Mouse (Mus musculus) thymus, postnatal 25 days (tissue): ENCODE measurements around the gene Trmt1.
"Not testable (repeated sequence)": the region's sequence is repeated elsewhere in the genome, so short reads cannot be mapped to it uniquely, and the experiment has no call there.

Experiments used
- DNase-seq: peaks from one replicate; pipeline ENCODE4 v3.0.0; 2022

Gene Trmt1

DNA sequence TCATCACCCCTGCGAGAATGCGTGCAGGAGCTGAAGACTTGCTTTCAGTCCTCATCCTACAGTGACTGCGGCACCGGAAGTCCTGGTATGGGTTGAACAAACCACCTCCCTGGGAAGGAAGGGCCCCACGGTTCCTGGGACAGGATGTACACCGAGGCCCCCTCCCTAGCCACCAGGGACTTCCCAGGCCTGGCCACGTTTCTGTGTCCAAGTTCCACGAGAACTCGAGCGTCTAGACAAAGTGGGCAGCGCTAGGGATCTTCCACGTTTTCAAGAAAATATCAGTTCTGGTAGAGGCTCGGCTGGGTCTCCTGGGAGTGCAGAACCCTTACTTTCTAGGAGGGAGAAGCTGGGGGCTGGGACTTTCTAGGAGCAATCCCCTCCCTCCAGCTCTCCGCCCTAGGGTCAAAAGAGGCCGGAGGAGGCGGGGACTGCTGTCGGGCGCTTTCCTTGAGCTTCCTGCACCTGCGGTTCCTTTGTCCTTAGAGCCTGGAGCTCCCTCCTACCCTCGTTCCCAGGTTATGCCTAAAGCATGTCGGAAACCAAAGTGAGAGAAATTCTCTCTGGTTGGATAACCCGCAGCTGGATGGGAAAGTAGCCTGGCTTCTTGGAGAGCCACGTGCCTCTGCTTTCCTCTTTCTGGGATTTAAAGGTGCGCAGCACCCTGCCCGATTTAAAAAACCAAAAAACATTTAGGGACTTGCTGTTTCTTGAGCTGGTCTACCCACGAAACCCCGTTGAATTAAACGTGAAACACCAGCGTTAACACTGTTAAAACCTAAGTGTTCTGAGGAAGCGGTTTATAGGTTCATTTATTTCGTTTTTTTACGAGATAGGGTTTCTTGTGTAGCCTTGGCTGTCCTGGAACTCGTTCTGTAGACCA is 25.9 kb upstream of the Trmt1 start:
- DNase-seq, result peak; percentile 83

DNA sequence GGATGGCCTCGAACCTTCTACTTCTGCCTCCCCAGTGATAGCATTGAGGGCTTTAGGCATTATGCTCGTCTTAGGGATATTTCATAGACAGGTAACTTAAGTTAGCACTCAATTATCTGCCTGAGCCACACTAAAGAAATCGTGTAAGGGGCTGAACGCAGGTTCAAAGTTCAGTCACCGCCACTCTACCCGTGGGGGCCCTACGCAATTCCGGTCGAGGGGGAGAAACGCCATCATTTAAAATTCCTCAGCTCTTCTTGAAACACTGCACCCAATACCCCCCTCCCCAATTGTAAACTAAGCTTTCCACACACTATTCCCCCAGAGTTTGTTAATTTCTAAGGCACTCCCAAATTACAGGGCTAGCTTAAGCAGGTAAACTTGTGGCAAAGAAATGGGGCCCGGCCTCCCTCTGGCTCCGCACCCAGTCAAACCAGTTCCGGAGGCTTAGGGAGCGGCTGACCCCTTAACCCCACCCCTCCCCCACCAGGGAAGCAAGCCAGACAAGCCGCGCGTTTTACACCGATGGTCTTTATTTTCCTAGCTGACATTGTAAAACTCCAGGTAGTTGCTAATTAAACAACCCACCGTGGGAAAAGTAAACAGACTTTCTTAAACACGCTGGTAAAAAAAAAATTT is 25.2 kb upstream of the Trmt1 start:
- peak; percentile 50 for DNase-seq

DNA sequence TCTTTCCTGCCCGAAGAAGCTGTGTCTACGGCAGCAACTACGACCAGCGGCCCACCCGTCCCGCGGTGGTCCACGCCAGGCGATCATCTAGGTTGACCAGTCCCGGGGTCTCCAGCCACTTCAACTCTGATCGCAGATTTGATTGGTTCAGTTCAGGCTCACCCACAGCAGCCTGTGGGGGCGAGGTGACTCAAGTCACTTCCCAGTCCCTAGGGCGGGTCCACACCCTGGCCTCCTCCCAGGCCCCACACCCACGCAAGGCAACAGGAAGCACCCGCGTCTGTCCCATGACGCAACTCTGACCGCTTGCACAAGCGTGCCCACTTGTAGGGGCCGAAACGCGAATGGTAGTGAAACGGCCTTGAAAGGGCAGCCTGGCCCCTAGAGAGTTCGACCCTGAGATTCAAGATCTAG is 24.6 kb upstream of the Trmt1 start:
- peak; percentile 74 for DNase-seq

DNA sequence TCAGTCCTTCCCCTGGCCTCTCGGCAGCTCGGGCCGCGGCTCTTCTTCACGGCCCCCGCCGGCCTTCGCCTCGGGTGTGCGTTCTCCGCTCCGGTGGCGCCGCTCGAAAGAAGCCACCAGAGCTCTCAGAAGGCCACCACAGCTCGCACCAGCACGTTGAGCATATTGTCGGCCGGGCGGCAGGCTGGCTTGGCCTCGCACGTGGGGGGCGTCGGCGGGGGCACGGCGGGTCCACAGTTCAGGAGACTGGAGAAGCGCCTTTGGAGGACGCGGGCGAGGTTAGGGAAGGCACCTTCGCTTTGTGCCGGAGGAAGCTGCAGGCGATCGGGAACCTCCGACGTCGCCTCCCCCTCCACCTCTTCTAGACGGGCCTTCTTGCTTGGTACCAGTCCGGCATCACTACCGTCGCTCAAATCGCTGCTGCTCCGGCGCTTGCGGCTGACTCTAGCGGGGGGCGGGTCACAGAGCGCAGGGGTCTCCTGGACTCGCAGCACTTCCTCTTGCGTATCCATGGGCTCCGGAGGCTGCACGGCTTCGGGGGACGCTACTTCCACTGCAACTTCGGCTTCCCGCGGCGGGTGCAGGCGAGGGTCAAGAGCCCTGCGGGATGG is 24.0 kb upstream of the Trmt1 start:
- peak; percentile 71 for DNase-seq

DNA sequence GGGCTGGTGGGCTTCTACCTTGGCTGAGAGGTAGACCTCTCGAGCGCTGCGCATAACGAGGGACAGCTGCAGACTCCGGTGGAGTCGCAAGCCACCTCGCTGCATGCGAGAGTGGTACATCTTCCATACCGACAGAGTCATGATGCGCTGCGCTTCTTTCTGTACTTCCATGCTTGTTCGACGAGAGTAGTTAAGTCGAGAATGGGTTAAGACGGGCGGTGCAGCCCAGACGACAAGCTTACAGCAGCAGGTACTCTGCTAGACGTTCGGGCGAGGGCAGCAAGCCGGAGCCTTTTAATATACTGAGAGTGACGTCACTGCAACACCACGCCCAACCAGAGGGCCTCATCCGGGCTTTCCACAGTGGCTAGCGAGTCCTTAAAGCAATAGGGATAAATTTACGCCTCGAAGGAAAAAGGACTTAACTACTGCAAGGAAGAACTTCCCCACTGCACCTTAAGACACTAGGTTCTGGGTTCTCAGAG is 23.5 kb upstream of the Trmt1 start, which contains the start of gene Ier2:
Gene Ier2, minus strand, starts transcription at position 272 of the 485 bp plus-strand sequence.
- DNase-seq, result peak; percentile 93

DNA sequence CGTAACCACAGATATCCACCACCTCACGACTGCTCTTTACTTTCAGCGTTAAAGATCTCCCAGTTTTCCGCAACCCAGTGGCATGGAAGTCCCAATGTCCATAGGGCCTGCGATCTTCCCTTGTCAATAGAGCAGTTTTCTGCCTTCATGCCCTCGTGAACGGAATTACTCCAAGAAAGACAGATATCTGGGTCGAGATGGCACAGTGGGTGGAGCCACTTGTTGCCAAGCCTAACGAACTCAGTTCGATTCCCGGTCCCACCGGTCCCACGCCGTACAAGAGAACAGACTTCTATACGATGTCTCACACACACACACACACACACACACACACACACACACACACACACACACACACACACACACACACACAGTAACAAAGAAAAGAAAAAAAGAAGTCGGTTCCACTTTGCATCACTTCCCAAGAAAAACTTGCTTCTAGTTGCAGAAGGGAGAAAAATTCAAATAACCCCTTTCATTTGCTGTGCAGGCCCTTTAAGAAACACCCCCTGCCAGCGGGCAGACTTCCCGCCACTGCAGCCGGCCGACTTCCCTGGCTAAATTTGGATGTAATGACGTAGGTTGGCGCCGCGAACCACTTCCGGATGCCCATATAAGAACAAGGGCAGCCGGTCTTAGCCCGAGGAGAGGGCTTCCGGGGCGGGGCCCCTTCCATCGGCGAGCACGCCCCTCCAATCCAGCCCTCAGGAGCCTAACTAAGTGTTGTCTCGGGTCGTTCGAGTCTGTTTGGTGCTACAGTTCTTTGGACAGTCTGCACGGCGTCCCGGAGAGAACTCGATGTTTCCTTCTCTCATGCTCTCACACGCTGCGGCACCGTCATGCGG is 22.4 kb upstream of the Trmt1 start:
- peak; percentile 95 for DNase-seq

DNA sequence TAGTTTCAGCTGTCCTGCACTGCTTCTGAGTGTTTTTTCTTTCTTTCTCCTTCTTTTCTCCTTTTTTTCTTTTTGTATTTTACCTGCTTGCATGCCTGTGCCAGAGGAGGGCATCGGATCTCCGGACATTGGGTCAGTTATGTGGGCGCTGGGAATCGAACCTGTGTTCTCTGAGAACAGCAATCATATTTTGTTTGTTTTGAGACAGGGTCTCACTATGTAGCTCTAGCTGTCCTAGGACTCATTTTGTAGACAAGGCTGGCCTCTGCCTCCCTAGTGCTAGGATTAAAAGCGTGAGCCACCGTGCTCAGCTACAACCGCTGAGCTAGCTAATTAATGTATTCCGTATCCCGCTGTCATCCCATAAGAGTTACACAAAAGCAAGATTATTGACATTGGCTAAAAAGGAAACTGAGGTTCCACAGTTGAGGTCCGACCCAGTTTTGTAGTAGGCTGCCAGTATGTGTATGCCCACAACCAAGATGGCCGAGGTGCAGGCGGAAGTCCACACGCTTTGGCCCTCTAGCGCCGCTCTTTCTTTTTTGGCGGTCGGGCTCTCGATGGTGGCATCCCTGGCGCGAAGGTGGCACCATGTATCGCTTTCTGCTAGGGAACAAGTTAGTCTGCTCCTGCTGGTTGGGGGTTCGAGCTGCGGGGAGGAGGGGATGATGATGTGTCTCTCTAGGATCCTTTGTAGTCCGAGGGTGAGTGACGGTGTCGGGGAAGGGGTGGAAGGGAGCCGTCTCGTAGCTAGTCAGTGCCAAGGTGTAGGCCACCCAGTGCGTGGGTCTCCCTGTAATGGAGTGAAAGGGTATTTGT is 21.3 kb upstream of the Trmt1 start:
- peak; percentile 78 for DNase-seq

DNA sequence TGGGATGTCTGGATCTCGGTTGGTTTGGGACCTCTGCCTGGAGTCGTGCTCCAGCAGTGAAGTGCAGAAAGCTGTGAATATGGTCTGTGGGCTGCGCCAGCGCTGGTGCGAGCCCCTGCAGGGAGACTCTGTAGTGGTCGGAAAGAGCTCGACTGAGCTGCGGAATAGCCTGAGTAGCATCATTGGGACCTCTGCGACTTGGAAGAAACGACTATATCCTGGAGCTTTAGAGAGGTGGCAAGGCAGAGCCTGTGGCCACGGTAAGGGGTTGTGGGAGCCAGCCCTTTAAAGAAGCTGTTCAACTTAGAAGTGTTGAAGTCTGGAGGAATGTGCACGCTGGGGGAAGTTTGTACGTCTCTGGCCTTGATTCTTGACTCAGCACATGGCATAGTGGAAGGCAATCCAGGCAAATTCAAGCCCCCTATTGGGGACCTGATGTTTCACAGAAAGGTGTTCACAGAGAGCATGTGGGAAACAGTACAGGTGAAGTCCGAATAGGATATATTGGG is 20.7 kb upstream of the Trmt1 start:
- DNase-seq, result no peak

DNA sequence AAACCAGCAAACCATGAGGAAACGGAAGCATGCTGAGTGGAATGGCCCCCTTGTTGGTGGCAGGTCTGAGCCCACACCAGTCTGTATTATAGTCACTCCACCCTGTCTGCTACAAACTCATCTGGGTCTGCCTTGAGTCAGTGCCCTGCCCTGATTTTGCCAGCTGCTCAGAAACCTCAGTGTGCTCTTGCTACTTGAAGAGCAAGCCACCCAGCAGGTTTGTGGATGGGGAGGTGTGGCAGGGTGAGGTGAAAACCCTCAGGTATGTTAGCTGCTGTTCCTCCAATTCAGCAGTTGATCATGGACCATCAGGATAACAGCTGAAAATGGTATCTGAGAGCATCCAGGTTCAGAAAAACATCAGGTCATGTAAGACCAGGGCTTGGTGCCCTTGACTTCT is 18.0 kb upstream of the Trmt1 start:
- no peak for DNase-seq

DNA sequence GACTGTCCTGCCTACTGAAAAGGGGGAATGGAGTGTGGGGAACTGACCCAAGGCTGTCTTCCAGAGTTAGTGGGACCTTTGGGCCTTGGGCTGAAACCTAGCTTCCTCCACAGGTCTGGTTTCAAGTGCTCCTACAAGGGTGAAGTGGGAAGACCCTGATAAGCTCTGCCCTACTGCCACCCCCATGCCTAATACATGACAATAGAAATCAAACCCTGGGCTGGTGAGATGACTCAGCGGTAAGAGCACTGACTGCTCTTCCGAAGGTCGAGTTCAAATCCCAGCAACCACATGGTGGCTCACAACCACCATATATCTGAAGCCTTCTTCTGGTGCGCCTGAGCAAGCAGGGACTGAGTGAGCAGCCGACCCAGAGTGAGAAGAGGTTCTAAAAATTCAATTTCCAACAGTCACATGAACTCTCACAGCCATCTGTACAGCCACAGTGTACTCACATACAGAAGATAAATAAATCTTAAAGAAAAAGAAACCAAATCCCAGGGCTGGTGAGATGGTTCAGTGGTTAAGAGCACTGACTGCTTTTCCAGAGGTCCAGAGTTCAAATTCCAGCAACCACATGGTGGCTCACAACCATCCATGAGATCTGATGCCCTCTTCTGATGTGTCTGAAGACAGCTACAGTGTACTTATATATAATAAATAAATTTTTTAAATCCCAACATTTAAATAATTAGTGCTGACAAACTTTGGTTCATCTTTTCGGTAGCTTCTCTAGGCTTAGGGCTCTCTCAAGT is 17.2 kb upstream of the Trmt1 start:
- no peak for DNase-seq

DNA sequence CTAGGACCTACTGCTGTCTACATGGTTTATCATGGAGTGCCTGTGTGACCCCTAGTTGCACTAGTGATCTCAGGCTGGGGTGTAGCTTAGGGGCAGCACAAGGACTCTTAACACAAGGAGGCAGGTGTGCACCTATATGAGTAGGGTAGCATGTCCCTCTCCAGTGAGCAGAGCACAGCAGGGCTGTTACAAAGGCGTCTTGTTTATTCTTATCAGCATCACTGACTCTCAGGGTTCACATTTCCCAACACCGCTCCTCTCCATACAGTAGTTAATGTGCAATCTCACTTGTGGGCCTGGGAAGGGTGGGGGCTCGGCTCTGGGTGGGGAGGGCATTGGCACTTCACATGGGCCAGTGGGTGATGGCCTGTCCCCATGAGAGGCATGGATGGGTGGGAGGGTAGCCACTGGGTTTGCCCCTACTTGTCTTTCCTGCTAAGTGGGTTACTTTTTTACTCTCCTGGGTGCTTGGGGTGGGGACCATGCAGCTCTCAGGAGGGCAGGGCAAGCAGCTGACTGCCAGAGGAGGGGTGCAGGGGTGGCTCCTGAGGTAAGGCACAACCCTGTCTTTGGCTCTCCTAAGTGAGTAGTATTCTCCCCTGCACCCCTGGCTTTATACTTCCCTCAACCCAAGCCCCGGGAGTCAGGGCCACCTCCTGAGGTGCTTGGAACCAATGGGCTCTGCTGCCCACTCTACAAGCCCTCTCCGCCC is 15.7 kb upstream of the Trmt1 start:
- not testable (repeated sequence) for DNase-seq

DNA sequence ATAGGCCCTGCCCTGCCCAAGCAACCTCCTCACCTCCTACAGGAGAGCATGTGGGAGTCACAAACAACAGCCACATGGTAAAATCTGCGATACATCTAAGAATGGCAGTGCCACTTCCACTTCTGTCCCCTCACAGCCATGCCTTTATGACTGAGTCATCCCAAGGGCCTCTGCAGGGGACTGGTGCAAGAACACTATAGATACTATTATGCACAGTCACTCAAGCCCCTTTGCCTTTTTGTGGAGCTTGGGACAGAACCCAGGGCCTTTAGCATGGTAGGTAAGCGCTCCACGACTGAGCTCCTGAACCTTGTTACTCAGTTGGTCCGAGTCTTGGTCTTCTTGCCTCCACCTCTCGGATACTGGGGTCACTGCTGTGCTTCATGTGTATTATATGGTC is 8.8 kb upstream of the Trmt1 start:
- no peak for DNase-seq

DNA sequence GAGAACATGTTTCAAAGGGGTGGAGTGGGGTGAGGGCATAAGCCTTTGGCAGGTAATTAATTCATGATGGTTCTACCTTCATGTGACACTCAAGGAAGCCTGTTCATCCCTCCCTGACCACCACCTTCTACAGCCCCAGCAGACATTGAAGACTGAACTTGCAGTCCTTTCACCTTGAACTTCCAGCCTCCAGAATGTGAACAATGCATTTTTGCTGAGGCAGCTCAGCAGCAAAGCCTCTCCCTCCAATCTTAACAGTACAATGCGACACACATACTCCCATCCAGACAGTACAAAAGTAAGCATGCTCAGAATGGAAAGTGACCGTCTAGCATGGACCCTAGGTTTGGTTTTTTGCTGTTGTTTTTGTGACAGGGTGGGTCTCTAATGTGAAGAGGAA is 4.6 kb upstream of the Trmt1 start:
- no peak for DNase-seq

DNA sequence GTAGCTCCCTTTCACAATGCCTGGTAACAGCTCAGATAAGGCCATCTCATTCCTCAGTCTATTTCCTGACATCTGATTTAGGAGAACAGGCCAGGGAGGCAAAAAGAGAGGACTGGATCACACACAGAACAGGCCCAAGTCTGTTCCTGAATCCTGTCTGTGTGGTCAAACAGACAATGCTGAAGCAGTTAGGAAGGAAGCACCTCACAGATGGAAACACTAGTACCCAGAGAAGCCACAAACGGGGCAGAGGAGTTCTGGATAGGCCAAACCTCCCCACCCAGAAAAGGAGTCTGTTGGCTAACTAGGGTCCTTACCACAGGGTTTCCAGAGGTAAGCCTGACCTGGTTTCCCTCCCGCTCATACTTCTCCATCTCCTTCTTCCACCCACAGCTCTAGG is 3.9 kb upstream of the Trmt1 start:
- DNase-seq, result no peak

DNA sequence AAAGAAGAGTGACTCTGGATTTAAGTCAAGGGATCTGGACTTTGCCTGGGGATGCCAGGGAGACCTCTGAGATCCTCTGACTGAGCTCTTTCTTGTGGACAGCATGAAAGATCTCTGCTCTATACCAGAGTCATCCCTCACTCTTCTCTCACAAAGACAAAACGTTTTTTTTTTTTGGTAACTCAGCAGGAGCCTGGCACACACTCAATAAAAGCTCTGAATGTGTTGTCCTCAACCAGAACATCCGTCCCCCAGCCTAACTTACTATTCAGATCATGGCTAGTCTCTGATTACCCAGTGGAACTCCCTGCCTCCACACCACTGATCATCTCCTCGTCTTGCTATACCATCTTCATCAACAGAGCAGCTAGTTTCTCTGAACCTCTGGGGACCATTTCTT is 1.6 kb upstream of the Trmt1 start:
- no peak for DNase-seq

DNA sequence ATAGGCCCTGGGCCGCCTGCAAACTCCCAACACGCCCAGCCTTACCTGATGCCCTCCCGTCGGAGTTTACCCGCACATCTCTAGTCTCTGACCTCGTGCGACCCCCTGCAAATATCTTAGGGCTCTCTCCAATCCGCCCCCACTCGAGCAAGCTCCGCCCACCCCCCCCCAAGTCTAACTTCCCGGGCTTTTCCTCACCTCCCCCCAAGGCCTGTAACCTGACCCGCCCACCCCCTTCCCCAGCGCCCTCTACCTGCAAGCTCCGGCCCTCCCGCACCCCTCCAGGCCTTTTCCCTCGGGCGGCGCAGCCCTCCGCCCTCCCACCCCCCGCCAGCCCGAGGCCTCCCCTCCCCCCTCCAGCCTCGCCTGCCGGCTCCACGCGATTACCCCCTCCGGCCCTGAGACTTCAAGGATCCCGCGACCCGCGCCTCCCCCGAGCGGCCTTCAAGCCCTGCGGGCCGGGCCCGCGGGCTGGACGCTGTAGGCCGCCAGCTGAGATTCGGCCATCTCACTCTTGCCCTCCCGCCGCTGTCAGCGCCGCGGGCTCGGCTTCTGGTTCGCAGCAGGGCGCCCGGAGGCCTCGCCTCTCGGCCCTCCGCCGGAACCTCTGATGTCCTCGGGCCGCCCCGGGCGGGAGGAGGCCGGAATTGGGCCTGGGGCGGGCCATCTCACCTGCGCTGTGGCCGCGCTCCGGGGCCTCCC is 1.0 kb downstream of the Trmt1 start:
- DNase-seq, result peak; percentile 50

DNA sequence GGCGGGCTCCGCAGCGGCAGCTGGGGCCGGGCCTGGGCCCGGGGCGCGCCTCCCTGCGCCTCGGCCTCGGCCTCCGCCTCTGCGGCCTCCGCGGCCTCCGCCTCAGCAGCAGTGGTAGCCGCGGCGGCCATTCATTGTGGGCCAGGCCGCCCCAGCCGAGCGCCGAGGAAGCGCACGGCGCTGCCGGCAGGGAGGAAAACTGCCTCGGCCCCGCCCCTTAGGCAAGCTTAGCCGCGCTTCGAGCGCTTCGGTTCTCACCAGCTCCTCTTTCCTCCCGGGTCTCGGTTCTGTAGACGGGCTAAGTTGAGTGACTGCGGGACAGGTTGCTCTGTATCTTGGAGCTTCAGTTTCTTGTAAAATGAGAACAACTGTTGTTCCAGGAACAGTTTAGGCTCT is 1.6 kb downstream of the Trmt1 start, which contains the start of gene Nacc1:
Gene Nacc1, minus strand, starts transcription at position 158 of the 396 bp plus-strand sequence.
- peak; percentile 89 for DNase-seq

DNA sequence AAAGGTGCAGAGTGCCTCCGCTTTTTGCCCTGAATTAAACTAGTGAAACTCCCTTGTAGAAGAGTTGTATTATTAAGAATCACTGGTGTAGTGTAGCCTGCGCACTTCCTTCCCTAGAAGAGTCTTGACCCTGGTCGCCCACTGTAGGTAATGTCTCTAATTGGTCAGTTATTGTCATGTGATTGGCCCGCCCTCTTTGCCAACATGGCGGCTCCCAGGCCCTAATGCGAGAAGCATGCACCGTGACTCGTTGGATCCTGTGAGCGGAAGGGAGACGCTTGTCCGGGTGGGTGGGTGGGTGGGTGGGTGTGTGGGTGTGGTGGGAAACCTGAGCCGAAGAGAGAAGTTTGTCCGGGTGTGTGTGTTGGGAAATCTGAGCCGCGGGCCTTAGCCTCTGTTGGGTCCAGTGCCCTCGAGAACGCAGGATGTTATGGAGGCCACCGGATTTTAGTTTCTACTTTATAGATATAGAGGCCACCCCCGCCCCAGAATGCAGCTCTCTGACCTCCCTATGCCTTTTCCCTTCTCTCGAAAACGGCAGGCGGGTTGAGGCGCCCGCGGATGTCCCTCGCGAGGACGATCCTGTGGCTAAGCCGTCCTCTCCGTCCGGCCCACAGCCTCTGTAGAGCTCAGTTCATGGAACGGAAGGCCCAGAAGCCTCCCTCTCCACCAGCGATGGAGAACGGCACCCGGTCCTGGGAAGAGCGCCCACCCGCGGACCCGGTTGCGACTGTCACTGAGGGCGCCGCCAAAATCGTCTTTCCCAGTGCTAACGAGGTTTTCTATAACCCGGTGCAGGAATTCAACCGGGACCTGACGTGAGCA is 3.2 kb downstream of the Trmt1 start:
- DNase-seq, result peak; percentile 88

DNA sequence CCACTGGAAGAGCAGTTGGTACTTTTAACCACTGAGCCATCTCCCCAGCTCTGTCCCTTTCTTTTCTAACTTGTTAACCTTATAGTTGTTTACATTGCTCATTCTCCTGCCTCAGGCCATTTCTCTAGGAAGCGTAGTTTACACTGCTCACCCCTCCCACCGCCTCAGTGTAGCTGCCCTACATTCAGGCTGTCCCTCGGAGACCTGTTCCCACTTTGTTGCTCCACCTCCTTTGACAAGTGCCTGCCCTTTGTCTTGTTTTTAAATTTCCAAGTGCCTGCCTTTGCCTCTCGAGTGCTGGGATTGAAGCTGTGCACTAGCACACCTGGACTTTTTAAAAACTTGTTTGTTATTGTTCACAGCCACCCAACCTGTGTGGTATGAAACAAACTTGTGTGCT is 7.2 kb downstream of the Trmt1 start:
- DNase-seq, result no peak
